Mouse (Mus musculus): Measurements from ENCODE around the gene Optn.

DNA sequence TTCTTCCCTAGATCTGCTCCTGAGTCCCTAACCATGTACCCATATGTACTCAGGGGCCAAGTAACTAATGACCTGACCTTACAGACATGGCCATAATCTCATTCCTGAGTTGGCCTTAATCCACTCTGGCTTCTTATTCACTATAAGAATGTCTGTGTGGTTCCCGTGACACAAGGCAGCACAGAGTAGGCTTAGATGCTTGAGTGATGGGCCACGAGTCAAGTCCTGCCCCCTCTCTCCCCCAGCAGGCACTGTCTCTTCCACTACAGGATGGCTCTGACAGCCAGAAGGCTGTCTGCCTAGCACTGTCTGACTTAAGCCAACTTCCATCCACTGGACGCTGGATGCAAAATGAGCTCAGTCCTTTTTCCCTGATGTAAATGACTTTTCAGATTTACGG, 3.9 kb downstream of the Optn start:
- no peak for TF ChIP-seq HCFC1 (IDR thresholded peaks at IDR 0.05; ENCODE audit: borderline replicate concordance, insufficient read depth, low read length)
- no peak for TF ChIP-seq ZC3H11A (IDR thresholded peaks at IDR 0.05; ENCODE audit: borderline replicate concordance, low read depth, low read length)
- TF ChIP-seq CHD2 (IDR thresholded peaks at IDR 0.05; ENCODE audit: low read depth, low read length): no peak

Measured in ES-E14 (cell line).